Mouse (Mus musculus) olfactory bulb, adult 2 months (tissue): Measurements from ENCODE around the gene Clec1b. TPM values are rescaled to one million over a fixed set of nuclear protein-coding genes. Genes with fewer than 3 reads are reported as not detected.

Source experiments
- H3K27ac ChIP-seq: fragments of 200-500 bp; 2 replicates; pipeline ENCODE4 v1.5.1; 2012; ENCODE audit warnings: low read depth, low read length; ENCODE audit not compliant: insufficient read depth
- H3K4me1 ChIP-seq: fragments of 200-500 bp; 2 replicates; pipeline ENCODE4 v1.6.1; 2012; ENCODE audit warnings: low read length; ENCODE audit not compliant: control insufficient read depth, insufficient read depth
- H3K4me3 ChIP-seq: fragments of 200-500 bp; 2 replicates; pipeline ENCODE4 v1.5.1; 2012; ENCODE audit warnings: mild to moderate bottlenecking, low read depth, low read length, moderate library complexity; ENCODE audit not compliant: insufficient read depth
- CTCF ChIP-seq: fragments of 200-500 bp; IDR thresholded peaks from 2 replicates; pipeline ENCODE4 v1.5.1; 2012; ENCODE audit warnings: low read depth, mild to moderate bottlenecking, low read length, moderate library complexity; ENCODE audit not compliant: insufficient read depth
- POLR2A ChIP-seq: fragments of 200-500 bp; IDR thresholded peaks from 2 replicates; pipeline ENCODE4 v1.6.1; 2012; ENCODE audit warnings: mild to moderate bottlenecking, low read depth, low read length, moderate library complexity; ENCODE audit not compliant: insufficient read depth
- WGBS: fragments of 180-500 bp; shearing (Covaris S2); methylation state at CpG from one replicate; pipeline ENCODE4 v1.1.7; 2018; 5-methylcytosine and 5-hydroxymethylcytosine counted together
- polyA plus RNA-seq: library from polyadenylated mRNA; stranded (reverse); fragments of >200 nt; gene quantifications from 2 replicates; pipeline ENCODE4 v1.2.4, GENCODE M21; 2012; ENCODE audit warnings: low replicate concordance; ENCODE audit not compliant: missing spikeins, insufficient read depth, insufficient read length

Clec1b gene
- polyA plus RNA-seq, 1 experiment = not detected

DNA sequence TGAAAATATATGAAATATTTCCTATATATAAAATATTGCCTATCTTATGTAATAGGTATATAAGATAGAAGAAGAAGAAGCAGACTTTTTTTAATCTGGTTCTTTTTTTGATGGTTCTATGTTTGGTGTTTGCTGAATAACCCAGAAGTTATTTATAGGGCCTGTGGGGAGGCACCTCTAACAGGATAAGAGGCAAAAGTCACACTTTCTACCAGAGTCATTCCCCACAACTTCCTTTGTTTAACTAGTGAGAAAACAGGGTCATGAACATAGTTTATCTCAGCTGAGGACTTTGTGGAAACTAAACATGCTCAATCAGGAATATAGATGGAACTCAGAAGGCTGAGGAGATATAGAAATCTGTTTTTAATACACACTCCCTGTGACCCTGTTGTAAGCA is 8.9 kb downstream of the Clec1b start:
- H3K27ac ChIP-seq = no peak overlapping the region
- no peaks in the 10 kb centered on the region for H3K4me1 ChIP-seq
- no peak overlapping the region for H3K4me3 ChIP-seq
- TF ChIP-seq CTCF (no peak), POLR2A (no peak)

DNA sequence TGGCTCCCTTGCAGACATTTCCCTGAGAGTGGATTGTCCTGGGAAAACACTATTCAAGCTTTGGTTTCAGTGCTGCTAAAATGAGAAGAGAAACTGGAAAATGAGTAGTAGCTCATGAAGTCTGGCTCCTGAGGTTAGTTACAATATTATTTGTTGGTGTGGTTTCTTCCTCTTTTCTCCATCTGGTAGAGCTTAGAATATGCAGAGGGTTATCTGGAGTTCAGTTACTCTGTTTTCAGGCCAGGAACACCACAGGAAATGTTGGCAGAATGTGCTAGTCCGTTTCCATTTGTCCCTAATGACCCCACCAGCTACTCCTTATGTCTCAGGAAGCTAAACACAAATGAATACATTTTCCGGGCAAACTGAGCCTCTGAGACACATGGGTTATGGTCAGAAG is 10.2 kb downstream of the Clec1b start:
- WGBS = 55% methylated on average over 2 of the region's 2 CpGs
- Histone ChIP-seq H3K4me1 (no peaks in the 10 kb centered on the region), H3K4me3 (no peak overlapping the region), H3K27ac (no peak overlapping the region)
- no peak for TF ChIP-seq CTCF
- TF ChIP-seq POLR2A = no peak

DNA sequence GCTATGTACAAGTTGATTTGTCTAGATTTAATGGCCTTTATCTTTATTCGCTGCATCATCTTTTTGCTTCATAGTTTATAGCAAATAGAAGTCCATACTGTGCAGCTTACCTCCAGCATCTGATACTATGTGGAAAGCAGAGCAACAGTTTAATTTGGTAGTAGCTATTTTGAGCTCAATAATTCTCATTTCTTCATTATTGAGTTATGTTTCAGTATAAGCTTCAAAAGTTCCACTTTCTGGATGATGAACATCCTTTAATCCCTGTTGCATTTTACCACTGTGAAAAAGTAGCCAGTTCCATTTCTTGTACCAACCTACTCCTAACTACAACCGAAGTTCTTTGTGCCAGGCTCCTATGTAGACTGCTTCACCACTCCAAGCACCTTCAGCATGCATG is 11.5 kb downstream of the Clec1b start, which contains the start of gene Clec9a:
Gene Clec9a, plus strand, starts transcription at position 301 of the 400 bp plus-strand sequence.
- TF ChIP-seq CTCF = no peak
- no peak for TF ChIP-seq POLR2A
- no peaks in the 10 kb centered on the region for H3K4me1 ChIP-seq
- H3K27ac ChIP-seq = no peak within 1 kb of the TSS
- 92% methylated on average over 2 of the region's 2 CpGs for WGBS
- no peak within 1 kb of the TSS for H3K4me3 ChIP-seq

DNA sequence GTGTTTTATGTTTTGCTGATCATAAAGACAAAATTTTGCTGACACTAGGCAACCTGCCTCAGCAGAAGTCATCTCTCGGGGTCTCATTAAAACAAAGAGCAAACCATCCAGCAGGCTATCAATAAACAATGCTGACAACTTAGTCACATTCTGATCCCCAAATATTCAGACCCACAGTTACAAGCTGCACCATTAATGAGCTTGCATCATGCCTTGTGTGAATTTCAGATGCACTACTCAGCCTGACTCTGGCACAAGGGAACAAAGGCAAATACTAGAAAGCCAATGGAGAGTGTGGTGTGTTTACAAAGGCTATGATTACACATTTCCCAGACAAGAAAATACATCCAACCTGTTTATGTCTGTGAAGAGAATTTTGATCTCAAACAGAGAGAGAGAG is 17.1 kb downstream of the Clec1b start:
- no peak for TF ChIP-seq CTCF
- no peak for TF ChIP-seq POLR2A

DNA sequence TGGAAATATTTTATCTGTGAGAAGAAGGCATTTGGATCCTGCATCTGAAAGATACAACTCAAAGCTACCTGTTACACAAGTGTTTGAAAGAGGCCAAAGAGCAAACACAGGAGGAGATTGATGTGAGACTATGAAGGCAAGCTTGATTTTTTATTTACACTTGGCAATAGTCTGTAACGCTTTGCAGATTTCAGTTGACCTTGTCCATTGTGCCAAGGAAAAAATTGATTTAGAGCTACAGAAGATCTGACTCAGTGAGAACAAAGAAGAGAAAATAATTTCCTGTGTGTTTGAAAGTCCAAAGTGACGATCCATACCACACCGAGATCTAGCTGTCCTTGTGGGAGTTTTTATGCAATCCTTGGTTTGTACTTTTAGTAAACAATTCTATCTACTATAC is 25.2 kb downstream of the Clec1b start:
- Histone ChIP-seq H3K27ac (no peak overlapping the region), H3K4me1 (no peaks in the 10 kb centered on the region), H3K4me3 (no peak overlapping the region)
- WGBS = 88% methylated on average over 3 of the region's 3 CpGs
- TF ChIP-seq CTCF (no peak), POLR2A (no peak)

More for the DNA sequence above, 17.1 kb downstream of the Clec1b start:
- H3K4me3 ChIP-seq = no peak overlapping the region
- no peaks in the 10 kb centered on the region for H3K4me1 ChIP-seq
- 84% methylated on average over 1 of the region's 1 CpGs for WGBS
- H3K27ac ChIP-seq = no peak overlapping the region

DNA sequence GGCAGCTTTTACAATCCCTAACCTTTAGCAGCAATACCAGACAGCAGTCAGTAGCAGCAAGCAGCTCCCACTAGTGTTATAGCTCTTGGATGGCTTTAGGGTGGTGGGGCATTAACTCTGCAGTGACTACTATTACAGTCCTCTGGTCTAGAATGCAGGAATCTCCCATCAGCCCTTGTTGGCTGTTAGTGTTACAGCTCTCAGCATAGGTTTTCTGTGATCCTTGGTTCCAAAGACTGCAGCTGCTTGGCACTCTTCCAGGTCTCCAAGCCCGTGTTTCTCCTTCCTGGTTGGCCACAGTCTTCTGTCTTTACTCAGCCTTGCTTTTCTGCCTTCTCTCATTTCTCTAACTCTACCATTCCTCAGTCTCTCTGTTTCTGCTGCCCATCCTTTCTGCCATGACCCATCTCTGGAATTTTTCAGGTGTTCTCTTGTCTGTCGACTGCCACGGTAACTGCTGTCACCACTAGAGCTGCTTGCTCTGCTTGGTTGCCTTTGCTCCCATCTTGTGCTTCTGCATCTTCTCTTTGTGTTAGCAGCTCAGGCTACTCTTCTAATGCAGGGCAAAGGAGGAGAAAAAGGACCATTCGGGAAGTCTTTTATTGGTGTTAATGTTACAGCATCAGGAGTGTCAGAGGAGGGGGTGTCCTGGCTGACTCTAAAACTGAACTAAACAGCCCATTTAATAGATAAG is 26.1 kb downstream of the Clec1b start:
- Histone ChIP-seq H3K4me1 (no peaks in the 10 kb centered on the region), H3K27ac (0 out of 2 replicates have a peak overlapping the region, but pooled peaks have one; percentile 4), H3K4me3 (no peak overlapping the region)
- TF ChIP-seq CTCF (no peak), POLR2A (no peak)
- WGBS = 45% methylated on average over 4 of the region's 4 CpGs

DNA sequence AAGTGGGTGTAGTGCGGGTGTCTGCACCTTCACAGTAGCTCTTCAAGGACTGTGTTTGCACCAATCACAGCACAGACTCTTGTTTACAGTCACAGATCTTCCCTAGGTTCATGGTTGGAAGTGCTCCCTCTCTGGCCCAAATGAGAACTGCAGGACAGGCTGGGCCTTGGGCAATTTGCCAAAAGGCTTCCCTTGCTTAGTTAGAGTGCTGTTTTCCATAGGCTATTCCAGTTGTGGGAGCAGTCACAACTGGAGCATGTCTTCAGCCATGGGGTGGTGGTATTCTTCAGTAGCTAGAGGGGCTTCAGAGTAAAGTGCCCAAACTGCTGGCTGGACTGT is 26.6 kb downstream of the Clec1b start:
- WGBS = 17% methylated on average over 1 of the region's 1 CpGs
- no peaks in the 10 kb centered on the region for H3K4me1 ChIP-seq
- no peak for TF ChIP-seq POLR2A
- TF ChIP-seq CTCF = peak; percentile 61
- H3K4me3 ChIP-seq = no peak overlapping the region
- no peak overlapping the region for H3K27ac ChIP-seq

DNA sequence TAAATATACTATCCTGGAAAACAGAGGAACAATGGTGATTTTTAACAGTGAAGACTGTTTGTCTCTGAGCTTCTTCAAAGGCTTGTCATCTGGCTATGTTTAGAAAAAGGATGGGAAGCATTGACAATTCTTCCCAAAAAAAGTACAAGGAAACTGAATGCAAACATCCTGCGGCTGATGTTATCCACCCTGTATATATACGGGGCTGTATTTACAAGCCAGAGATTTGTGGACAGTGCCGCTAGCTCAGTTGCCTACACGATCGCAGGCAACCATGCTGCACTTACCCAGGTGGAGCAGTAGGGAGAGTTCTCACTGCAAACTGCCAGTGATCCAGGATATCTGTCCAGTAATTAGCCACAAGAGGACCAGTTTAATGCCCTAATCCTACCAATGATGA is 28.1 kb downstream of the Clec1b start:
- H3K27ac ChIP-seq = peak overlapping the region; percentile 32
- H3K4me3 ChIP-seq = no peak overlapping the region
- H3K4me1 ChIP-seq = no peaks in the 10 kb centered on the region
- no peak for TF ChIP-seq CTCF
- TF ChIP-seq POLR2A = no peak
- 51% methylated on average over 5 of the region's 5 CpGs for WGBS

DNA sequence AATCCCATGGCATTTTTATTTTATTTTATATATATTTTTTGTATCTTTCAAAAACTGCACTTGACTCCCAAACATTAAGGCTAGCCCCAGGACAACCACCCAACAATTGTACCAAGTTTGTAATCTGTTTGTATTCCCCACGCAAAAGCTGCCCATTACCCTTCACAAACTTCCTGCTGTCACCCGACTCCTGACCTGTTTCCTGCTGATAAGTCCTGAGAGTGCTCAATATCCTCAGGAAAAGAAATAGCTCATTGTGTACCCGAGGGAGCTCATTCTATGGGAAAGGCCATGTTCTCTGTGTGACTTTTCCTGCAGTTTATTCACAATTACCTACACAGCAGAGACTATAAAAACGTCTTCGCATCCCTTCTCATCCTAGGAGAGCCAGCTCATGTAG is 28.7 kb downstream of the Clec1b start:
- H3K4me3 ChIP-seq = no peak overlapping the region
- H3K4me1 ChIP-seq = no peaks in the 10 kb centered on the region
- TF ChIP-seq CTCF (no peak), POLR2A (no peak)
- peak overlapping the region; percentile 57; the same call in 1 of the 2 replicates for H3K27ac ChIP-seq
- 45% methylated on average over 5 of the region's 5 CpGs for WGBS
